Mouse (Mus musculus) megakaryocyte, adult 5-6 weeks (primary cell): ENCODE results near the gene Zdhhc24. TPM values are rescaled to one million over a fixed set of nuclear protein-coding genes. Genes with fewer than 3 reads are reported as not detected.
A peak's percentile ranks its signal among the peaks of the same experiment; 100 is the strongest.

Experiments used
- ATAC-seq: 2 replicates; pipeline ENCODE4 v1.8.0; 2016; ENCODE audit warnings: mild to moderate bottlenecking, inconsistent platforms; ENCODE audit not compliant: poor library complexity, severe bottlenecking
- total RNA-seq, 2 experiments: library from RNA; stranded (forward) in 1 of 2; stranded (reverse) in 1 of 2; fragments of 153-499, 151-499 nt in 1 of 2; fragments of 221-1000, 200-1000 nt in 1 of 2; gene quantifications; 2 replicates each; pipeline versions ENCODE4 v1.2.3 to v1.2.4; 2015 to 2017

The Zdhhc24 gene
- total RNA-seq, 2 experiments from 2014 or later: 5.3 to 7.6 TPM

DNA sequence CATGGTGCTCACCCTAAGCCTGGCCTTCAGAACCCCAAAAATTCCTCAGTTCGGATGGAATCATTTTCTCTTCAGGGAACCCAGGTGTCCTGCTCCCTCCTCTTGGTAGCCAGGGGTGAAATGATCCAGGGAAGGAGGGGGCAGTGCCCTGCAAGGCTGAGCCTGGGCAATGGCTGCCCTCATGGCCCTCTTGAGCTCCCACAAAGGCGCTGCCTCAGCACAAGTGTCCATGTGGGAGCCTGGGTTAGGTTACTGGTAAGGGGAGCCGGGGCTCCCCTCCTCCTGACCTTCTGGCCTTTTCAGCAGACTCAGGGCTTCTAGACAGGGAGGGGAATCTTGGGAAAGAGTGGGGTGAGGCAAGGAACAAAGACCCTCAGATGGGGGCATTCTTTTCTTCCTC, 1.7 kb upstream of the Zdhhc24 start:
- ATAC-seq: no peak

GRCm38 (mm10) chr19:4877785-4878184, 683 bp upstream of the Zdhhc24 start, which contains the start of gene Actn3:
Gene Actn3 (minus strand): TSS chr19:4877909.
- no peak for ATAC-seq

DNA sequence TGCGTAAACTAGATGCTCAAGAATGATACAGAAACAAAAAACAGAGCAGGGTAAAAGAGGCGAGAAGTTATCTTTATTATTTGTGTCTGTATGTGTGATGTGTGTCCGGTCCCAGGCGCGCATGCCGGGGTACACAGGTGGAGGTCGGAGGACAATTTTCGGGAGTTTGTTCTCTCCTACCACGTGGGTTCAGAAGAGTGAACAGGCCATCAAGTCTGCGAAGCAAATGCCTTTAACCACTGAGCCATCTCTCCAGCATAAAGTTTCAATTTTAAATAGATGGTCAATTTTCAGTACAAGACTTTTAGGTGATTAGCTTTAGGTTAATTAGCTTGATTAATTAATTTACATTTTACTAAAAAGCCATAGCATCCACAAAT, 846 bp downstream of the Zdhhc24 start:
- no peak for ATAC-seq

- ATAC-seq: no peak
Observed at GRCm38 (mm10) chr19:4883961-4884360, 5.5 kb downstream of the Zdhhc24 start.

GRCm38 (mm10) chr19:4889791-4890190, 11.3 kb downstream of the Zdhhc24 start:
- no peak for ATAC-seq

GRCm38 (mm10) chr19:4891798-4892197, 13.3 kb downstream of the Zdhhc24 start:
- ATAC-seq: no peak

GRCm38 (mm10) chr19:4896780-4897520, 18.5 kb downstream of the Zdhhc24 start:
- no peak for ATAC-seq

DNA sequence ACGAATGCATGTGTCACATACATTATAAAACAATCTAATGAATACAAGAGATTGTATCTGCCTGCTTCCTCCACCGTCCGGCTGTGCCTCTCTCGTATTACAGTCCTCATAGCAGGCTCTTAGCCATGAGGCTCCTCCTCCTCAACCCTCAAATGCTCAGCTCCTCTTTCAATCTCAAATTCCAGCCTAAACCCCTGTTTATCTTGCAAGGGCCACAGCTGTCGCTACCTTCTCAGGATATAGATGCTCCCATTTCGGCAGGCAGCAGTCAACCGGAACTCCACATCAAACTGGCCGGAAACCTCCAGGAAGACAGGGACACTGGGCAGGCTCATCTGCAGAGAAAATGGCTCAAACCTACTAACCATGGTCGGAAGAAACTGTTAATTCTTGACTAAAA, 20.5 kb downstream of the Zdhhc24 start:
- ATAC-seq: no peak

- ATAC-seq: no peak
Observed at GRCm38 (mm10) chr19:4899888-4900287, 21.4 kb downstream of the Zdhhc24 start.

GRCm38 (mm10) chr19:4905979-4906794, 27.7 kb downstream of the Zdhhc24 start, which contains the start of gene Bbs1:
Gene Bbs1 (minus strand): TSS chr19:4906628.
- ATAC-seq: peak; percentile 82

GRCm38 (mm10) chr19:4908107-4908506, 29.6 kb downstream of the Zdhhc24 start:
- ATAC-seq: peak; percentile 45; the same call in 1 of the 2 replicates

DNA sequence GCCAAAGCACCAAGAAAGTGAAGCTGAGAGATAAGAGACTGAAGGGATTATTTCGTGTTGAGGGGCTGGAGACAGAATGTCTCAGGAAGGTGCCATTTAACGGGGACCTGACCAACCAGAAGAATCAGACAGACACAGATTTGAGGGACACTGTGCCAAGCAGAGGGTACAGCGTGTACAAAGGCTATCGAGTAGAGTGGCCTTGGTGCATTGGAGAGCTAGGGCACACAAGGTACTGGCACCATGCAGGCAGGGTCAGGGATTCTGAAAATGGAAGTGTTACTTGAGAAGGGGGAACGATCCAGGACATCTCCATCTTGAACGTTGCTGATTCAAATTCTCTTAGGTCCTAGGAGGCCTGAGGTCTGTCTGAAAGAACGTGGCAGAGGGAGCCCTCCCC, 30.9 kb downstream of the Zdhhc24 start:
- no peak for ATAC-seq

- ATAC-seq: no peak
Observed at GRCm38 (mm10) chr19:4915924-4916603, 37.6 kb downstream of the Zdhhc24 start.

DNA sequence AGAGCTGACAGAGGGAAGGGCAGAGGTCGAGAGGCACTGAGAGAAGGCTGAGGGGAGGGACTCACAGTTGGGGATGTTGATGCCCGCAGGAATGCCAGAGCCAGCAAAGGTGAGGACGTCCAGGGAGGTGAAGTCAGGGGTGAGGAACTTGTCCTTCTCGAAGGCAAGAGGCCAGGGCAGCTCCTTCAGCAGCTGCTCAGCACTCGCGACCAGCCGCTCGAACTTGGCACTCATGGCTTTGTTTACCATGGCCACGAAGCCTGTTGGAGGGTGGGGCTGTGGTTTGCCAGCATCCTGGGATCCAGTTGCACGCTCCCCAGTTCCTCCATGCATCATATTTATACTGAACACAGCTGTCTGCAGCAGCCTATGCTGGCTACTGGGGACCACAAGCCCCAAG, 38.4 kb downstream of the Zdhhc24 start:
- ATAC-seq: no peak

- no peak for ATAC-seq
Observed at GRCm38 (mm10) chr19:4919652-4920051, 41.2 kb downstream of the Zdhhc24 start.

DNA sequence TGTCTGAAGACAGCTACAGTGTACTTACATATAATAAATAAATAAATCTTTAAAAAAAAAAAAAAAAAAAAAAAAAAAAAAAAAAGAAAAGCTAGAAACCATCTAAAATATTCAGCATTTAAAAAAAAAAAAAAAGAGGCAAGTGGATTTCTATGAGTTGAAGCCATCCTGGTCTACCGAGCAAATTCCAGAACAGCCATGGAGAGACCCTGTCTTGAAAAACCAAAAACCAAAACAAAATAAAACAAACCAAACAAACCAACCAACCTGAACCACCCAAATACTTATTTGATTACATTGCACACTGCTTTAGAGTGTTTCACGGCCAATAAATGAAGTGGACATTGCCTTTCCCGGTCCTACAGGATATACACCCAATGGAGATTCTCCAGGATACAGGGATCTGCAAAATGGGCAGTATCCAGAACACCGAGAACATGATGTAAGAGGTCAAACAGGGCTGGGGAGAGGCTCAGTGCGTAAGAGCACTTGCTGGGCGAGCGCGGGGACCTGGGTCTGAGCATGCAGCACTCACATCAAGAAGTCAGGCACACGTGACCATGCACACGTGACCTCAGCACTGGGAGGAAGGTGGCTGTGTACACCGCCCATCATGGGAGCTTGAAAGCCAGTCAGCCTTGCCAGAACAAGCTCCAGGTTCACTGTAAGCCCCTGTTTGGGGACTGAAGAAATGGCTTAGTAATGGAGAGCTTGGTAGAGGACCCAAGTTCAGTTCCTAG, 46.8 kb downstream of the Zdhhc24 start:
- no peak for ATAC-seq

GRCm38 (mm10) chr19:4927904-4928531, 49.5 kb downstream of the Zdhhc24 start, which contains the start of gene Dpp3:
Gene Dpp3 (minus strand): TSS chr19:4928287.
- peak; percentile 100 for ATAC-seq

DNA sequence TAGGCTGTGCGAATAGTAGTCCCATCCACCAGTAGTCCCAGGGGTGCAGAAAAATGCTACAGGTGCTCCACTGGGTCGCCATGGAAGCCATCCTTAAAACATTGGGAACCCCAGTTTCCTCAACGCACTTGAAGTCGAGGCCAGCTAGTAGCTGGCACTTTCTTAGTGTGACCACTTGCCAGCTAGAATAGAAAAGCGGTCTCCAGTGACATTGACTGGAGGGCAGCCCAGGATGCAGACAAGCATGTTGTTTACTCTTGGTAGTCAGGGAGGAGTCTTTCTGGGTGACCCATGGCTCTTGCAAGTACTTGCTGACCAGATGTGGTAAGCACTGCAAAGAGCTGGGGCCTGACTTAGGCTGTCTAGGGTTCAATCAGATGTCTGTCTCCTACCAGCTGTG, 50.3 kb downstream of the Zdhhc24 start:
- ATAC-seq: no peak
